Mouse (Mus musculus) cerebellum, adult 2 months (tissue): ENCODE measurements around the gene Ccl7. TPM values are rescaled to one million over a fixed set of nuclear protein-coding genes. Genes with fewer than 3 reads are reported as not detected.

Experiments
- DNase-seq, 2 experiments: peaks; one replicate each; pipeline ENCODE4 v3.0.0; 2021
- H3K27ac ChIP-seq: fragments of 200-500 bp; 2 replicates; pipeline ENCODE4 v1.5.1; 2012; ENCODE audit warnings: low read length, control low read depth, inconsistent platforms; ENCODE audit not compliant: insufficient read depth
- H3K27me3 ChIP-seq: fragments of 200-500 bp; 2 replicates; pipeline ENCODE4 v1.6.1; 2012; ENCODE audit warnings: inconsistent platforms, mild to moderate bottlenecking, low read length, moderate library complexity; ENCODE audit not compliant: control insufficient read depth, insufficient read depth
- H3K4me1 ChIP-seq: fragments of 200-500 bp; 2 replicates; pipeline ENCODE4 v1.6.1; 2011; ENCODE audit warnings: low read length; ENCODE audit not compliant: control insufficient read depth, insufficient read depth
- H3K4me3 ChIP-seq: fragments of 200-500 bp; replicated peaks from 2 replicates; pipeline ENCODE3; 2011; ENCODE audit warnings: mild to moderate bottlenecking, low read depth, low read length, control low read depth; ENCODE audit not compliant: insufficient read depth
- CTCF ChIP-seq: fragments of 200-500 bp; IDR thresholded peaks from 2 replicates; pipeline ENCODE4 v1.5.1; 2011; ENCODE audit warnings: low read depth, mild to moderate bottlenecking, control low read depth, low read length, moderate library complexity, borderline replicate concordance; ENCODE audit not compliant: insufficient read depth
- POLR2A ChIP-seq: fragments of 200-500 bp; IDR thresholded peaks from 2 replicates; pipeline ENCODE4 v1.6.1; 2011; ENCODE audit warnings: low read length, control low read depth, borderline replicate concordance; ENCODE audit not compliant: insufficient read depth
- WGBS: fragments of 180-500 bp; shearing (Covaris S2); methylation state at CpG from one replicate; pipeline ENCODE4 v1.1.7; 2018; 5-methylcytosine and 5-hydroxymethylcytosine counted together
- polyA plus RNA-seq: library from polyadenylated mRNA; depleted of rRNA; stranded (reverse); fragments of >200 nt; gene quantifications from 2 replicates; pipeline ENCODE4 v1.2.3, GENCODE M21; 2012

The Ccl7 gene
- polyA plus RNA-seq, 1 experiment, result not detected

DNA sequence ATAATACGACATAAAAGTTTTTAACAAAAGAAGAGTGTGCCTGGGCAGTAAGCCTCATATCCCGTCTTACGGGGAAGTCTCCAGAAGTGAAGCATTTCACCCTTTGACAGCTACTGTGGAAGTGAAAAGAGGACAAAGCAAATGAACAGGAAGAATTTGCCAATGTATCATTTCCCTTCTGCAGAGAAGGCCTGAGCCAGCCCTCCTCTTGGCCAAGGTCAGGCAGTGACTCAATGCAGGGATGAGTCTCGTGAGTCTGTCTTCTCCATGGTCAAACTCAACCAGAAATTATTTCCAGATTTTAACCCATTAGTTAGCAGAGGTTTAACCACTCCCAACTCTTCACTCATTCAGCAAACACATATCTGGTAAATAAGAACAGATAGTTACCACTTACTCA lies 21.7 kb upstream of the Ccl7 start:
- WGBS, result 80% methylated on average over 4 of the region's 4 CpGs

GRCm38 (mm10) chr11:82030171-82030570 lies 15.3 kb upstream of the Ccl7 start:
- no peaks in the 10 kb centered on the region for H3K4me1 ChIP-seq
- H3K27me3 ChIP-seq, result no peaks in the 10 kb centered on the region
- TF ChIP-seq POLR2A (no peak), CTCF (no peak)
- H3K27ac ChIP-seq, result no peak overlapping the region
- no peak overlapping the region for H3K4me3 ChIP-seq
- WGBS, result 86% methylated on average over 2 of the region's 2 CpGs
- no peak for DNase-seq

More for the DNA sequence above, 21.7 kb upstream of the Ccl7 start:
- no peaks in the 10 kb centered on the region for H3K27me3 ChIP-seq
- TF ChIP-seq POLR2A (no peak), CTCF (no peak)
- H3K4me1 ChIP-seq, result no peaks in the 10 kb centered on the region
- H3K27ac ChIP-seq, result no peak overlapping the region
- no peak for DNase-seq
- H3K4me3 ChIP-seq, result no peak overlapping the region

DNA sequence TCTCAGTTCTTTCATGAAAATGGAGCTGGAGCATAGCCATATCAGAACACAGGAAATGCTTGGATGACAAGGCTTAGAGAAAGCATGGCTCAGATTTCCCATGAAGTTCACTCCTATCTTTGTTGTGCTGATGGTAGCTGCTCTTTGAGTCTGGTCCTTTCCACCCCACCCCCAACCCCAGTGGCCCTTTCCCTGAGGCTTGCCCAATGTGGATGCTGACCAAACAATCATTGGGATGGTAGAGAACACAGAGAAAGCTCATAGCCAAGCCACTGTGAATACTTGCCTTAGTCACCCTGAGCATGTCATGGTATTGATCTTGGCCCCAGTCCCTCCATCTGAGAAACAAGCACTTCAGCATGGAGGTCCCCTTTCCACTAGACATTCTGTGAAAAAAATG lies 13.4 kb upstream of the Ccl7 start:
- DNase-seq, result no peak
- no peak for TF ChIP-seq POLR2A
- no peak for TF ChIP-seq CTCF
- no peak overlapping the region for H3K27ac ChIP-seq
- H3K4me3 ChIP-seq, result no peak overlapping the region
- no peaks in the 10 kb centered on the region for H3K27me3 ChIP-seq
- no peaks in the 10 kb centered on the region for H3K4me1 ChIP-seq

DNA sequence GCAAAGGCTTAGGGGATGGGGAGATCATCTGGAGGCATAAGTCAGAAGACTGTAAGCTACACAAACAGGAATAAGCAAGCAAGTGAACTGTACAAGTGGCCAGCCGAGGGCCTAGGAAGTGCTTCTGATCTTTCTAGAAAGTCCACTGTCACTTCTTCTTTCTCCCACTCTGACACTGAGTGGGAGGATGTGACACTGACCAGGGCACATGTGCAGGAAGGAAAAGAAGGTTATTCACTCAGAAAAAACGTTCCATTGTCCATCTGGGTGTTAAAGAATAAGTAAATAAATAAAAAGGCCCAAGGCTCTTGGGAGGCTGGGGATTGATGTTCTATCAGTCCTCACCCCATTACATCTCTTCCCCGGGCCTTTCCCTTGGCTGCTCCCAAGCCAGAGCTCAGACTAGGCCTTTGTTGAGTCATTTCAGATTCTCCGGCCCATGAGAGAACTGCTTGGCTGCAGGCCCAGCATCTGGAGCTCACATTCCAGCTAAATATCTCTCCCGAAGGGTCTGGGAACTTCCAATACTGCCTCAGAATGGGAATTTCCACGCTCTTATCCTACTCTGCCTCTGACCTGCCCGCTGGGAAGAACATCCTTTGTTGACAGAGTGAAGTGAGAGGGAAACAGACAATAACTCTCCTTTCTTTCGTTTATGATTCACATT lies 12.7 kb upstream of the Ccl7 start:
- TF ChIP-seq POLR2A, result no peak
- no peak for TF ChIP-seq CTCF
- H3K4me1 ChIP-seq, result no peaks in the 10 kb centered on the region
- 51% methylated on average over 8 of the region's 8 CpGs for WGBS
- H3K27me3 ChIP-seq, result no peaks in the 10 kb centered on the region
- H3K4me3 ChIP-seq, result no peak overlapping the region
- H3K27ac ChIP-seq, result no peak overlapping the region
- peak in 1 of 2 experiments; percentile 7 for DNase-seq

DNA sequence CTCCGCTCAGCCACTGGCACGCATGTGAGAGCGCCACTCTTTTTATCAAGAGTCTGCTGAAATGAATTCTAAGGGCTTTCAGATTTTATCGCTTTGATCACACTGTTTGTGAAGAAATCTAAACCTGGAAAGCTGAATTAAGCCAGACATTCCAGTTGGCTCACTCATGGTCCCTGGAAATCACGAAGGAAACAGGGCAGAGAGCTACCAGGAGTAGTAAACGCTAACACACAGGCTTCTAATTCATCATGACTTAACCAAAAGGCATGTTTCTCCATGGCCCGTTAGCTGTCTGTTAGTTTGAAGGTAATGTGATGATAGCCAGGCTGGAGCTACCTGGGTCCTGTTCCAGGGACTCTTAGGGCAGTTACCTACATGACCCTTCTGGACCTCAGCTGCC lies 11.1 kb upstream of the Ccl7 start:
- Histone ChIP-seq H3K27ac (no peak overlapping the region), H3K27me3 (no peaks in the 10 kb centered on the region), H3K4me1 (no peaks in the 10 kb centered on the region), H3K4me3 (no peak overlapping the region)
- 96% methylated on average over 7 of the region's 7 CpGs for WGBS
- TF ChIP-seq CTCF (no peak), POLR2A (no peak)
- DNase-seq, result no peak

DNA sequence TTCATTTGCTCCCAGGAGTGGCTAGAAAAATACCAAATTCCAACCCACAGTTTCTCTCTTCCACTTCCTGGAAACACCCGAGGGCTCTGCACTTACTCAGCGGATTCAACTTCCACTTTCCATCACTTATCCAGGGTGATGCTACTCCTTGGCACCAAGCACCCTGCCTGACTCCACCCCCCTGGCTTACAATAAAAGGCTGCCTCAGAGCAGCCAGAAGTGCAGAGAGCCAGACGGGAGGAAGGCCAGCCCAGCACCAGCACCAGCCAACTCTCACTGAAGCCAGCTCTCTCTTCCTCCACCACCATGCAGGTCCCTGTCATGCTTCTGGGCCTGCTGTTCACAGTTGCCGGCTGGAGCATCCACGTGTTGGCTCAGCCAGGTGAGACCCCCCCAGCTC lies 10.2 kb upstream of the Ccl7 start, which contains the start of gene Ccl2:
Gene Ccl2 (plus strand): TSS at position 216 of the 400 bp plus-strand sequence.
- Histone ChIP-seq H3K27ac (no peak within 1 kb of the TSS), H3K4me1 (no peaks in the 10 kb centered on the region), H3K4me3 (no peak within 1 kb of the TSS), H3K27me3 (no peaks in the 10 kb centered on the region)
- TF ChIP-seq CTCF (no peak), POLR2A (no peak)
- DNase-seq, result peak; percentile 28 to 47
- 5% methylated on average over 5 of the region's 5 CpGs for WGBS

DNA sequence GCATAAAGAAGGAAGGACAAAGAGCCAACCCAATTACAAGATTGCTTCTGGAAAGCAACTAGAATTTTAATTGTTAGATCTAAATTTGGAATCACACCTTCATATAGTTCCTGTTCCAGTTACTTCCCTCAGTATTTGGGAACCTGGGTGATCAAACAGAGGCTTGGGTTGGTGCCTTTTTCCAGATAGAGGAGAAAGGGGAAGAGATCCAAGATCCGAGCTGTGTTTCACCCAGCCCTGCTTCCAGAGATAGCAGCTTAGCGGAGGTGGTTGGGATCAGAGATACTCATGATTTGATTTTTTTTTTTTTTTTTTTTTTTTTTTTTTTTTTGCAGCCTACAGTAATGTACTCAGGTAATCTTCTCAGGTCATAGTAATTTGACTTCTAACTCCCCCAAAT lies 9.7 kb upstream of the Ccl7 start:
- DNase-seq, result no peak
- Histone ChIP-seq H3K4me1 (no peaks in the 10 kb centered on the region), H3K27me3 (no peaks in the 10 kb centered on the region), H3K4me3 (no peak overlapping the region), H3K27ac (no peak overlapping the region)
- no peak for TF ChIP-seq POLR2A
- TF ChIP-seq CTCF, result no peak
- 75% methylated on average over 2 of the region's 2 CpGs for WGBS

DNA sequence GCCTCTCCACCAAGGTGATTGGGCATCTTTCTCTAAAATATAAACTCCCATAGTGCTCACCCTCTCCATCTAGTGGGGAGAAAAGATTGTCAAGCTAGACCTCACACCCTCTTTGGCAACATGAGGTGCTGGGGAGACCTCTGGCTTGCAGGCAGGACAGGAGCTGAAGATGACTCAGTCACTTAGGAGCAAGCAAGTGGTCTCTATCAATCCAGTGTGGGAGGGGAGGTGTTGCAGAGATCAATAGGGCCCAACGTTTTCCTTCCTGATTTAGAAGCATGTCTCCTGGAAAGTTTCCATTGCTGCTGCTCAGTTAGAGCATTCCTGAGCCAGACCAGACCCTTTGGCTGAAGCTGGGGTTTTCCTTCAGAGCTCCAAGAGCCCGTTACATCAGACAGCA lies 7.0 kb upstream of the Ccl7 start, which contains the start of gene Gm17268:
Gene Gm17268 (minus strand): TSS at position 28 of the 400 bp plus-strand sequence.
- Histone ChIP-seq H3K4me3 (no peak within 1 kb of the TSS), H3K27me3 (no peaks in the 10 kb centered on the region), H3K4me1 (no peaks in the 10 kb centered on the region), H3K27ac (no peak within 1 kb of the TSS)
- TF ChIP-seq CTCF, result no peak
- no peak for TF ChIP-seq POLR2A
- WGBS, result 32% methylated on average over 2 of the region's 2 CpGs
- no peak for DNase-seq
